Mouse (Mus musculus) MEL (cell line): ENCODE results near the gene App.

Source experiments
- CTCF ChIP-seq, 3 experiments: IDR thresholded peaks in 2 of 3; conservative IDR thresholded peaks in 1 of 3; 2 replicates each; pipeline ENCODE4 v1.5.1; 2011 to 2012; ENCODE audit warnings: low read length in 3 of 3, low read depth in 2 of 3, mild to moderate bottlenecking in 2 of 3, improper control_type of control experiment in 1 of 3, inconsistent platforms in 1 of 3, mixed read lengths in 1 of 3, moderate library complexity in 1 of 3; ENCODE audit not compliant: control insufficient read depth in 1 of 3, insufficient read depth in 1 of 3, poor library complexity in 1 of 3, severe bottlenecking in 1 of 3
- EP300 ChIP-seq, 2 experiments: IDR thresholded peaks; 2 replicates each; pipeline ENCODE4 v1.6.1; 2011; ENCODE audit warnings: improper control_type of control experiment in 2 of 2, low read length in 2 of 2, low read depth in 1 of 2, mild to moderate bottlenecking in 1 of 2
- GABPA ChIP-seq: IDR thresholded peaks from 2 replicates; pipeline ENCODE4 v1.6.1; 2012; ENCODE audit warnings: low read depth, mild to moderate bottlenecking, inconsistent platforms, low read length, improper control_type of control experiment, moderate library complexity
- GATA1 ChIP-seq: IDR thresholded peaks from 2 replicates; pipeline ENCODE4 v1.6.1; 2011; ENCODE audit warnings: low read depth, low read length, improper control_type of control experiment
- MAZ ChIP-seq: IDR thresholded peaks from 2 replicates; pipeline ENCODE4 v1.6.1; 2012; ENCODE audit warnings: low read depth, mild to moderate bottlenecking, inconsistent platforms, low read length, improper control_type of control experiment
- POLR2A ChIP-seq, 2 experiments: IDR thresholded peaks; 2 replicates each; pipeline ENCODE4 v1.6.1; 2011 to 2012; ENCODE audit warnings: low read length in 2 of 2, mild to moderate bottlenecking in 2 of 2, control low read depth in 1 of 2, improper control_type of control experiment in 1 of 2, low read depth in 1 of 2, moderate library complexity in 1 of 2; ENCODE audit not compliant: control insufficient read depth in 1 of 2, insufficient read depth in 1 of 2, poor library complexity in 1 of 2
- POLR2AphosphoS2 ChIP-seq: IDR thresholded peaks from 2 replicates; pipeline ENCODE4 v1.6.1; 2011; ENCODE audit warnings: low read length, improper control_type of control experiment
- TAL1 ChIP-seq: IDR thresholded peaks from 2 replicates; pipeline ENCODE4 v1.6.1; 2012; ENCODE audit warnings: mild to moderate bottlenecking, inconsistent platforms, low read length, moderate library complexity, mixed read lengths
- UBTF ChIP-seq: IDR thresholded peaks from 2 replicates; pipeline ENCODE4 v1.6.1; 2012; ENCODE audit warnings: low read depth, mild to moderate bottlenecking, inconsistent platforms, low read length, improper control_type of control experiment, moderate library complexity, borderline replicate concordance; ENCODE audit not compliant: insufficient read depth
- USF1 ChIP-seq: IDR thresholded peaks from 2 replicates; pipeline ENCODE4 v1.6.1; 2014; ENCODE audit warnings: low read depth, mild to moderate bottlenecking, inconsistent platforms, low read length, improper control_type of control experiment, moderate library complexity
- USF2 ChIP-seq, 2 experiments: IDR thresholded peaks; 2 replicates each; pipeline ENCODE4 v1.6.1; 2011 to 2012; ENCODE audit warnings: improper control_type of control experiment in 2 of 2, low read length in 2 of 2, borderline replicate concordance in 1 of 2, inconsistent platforms in 1 of 2, low read depth in 1 of 2, mild to moderate bottlenecking in 1 of 2; ENCODE audit not compliant: insufficient read depth in 1 of 2
- ZC3H11A ChIP-seq: IDR thresholded peaks from 2 replicates; pipeline ENCODE4 v1.6.1; 2012; ENCODE audit warnings: low read depth, mild to moderate bottlenecking, inconsistent platforms, low read length, improper control_type of control experiment
- ZKSCAN1 ChIP-seq: IDR thresholded peaks from 2 replicates; pipeline ENCODE4 v1.6.1; 2012; ENCODE audit warnings: low read depth, mild to moderate bottlenecking, inconsistent platforms, low read length, improper control_type of control experiment, moderate library complexity
- ZMIZ1 ChIP-seq: IDR thresholded peaks from 2 replicates; pipeline ENCODE4 v1.6.1; 2012; ENCODE audit warnings: low read depth, mild to moderate bottlenecking, inconsistent platforms, low read length, improper control_type of control experiment, moderate library complexity

GRCm38 (mm10) chr16:84971535-84972330, 201.8 kb downstream of the App start:
- TF ChIP-seq USF2 (IDR thresholded peaks at IDR 0.05; ENCODE audit: borderline replicate concordance in 1 of 2, insufficient read depth in 1 of 2, low read depth in 1 of 2, low read length in 2 of 2): no peak
- no peak for TF ChIP-seq GATA1
- no peak for TF ChIP-seq USF1
- TF ChIP-seq ZKSCAN1: no peak
- TF ChIP-seq EP300 (IDR thresholded peaks at IDR 0.05; ENCODE audit: low read depth in 1 of 2, low read length in 2 of 2): no peak
- no peak for TF ChIP-seq TAL1
- no peak for TF ChIP-seq UBTF
- no peak for TF ChIP-seq CTCF (IDR thresholded peaks at IDR 0.05 in 2 of 3, conservative IDR thresholded peaks at IDR 0.05 in 1 of 3; ENCODE audit: control insufficient read depth in 1 of 3, insufficient read depth in 1 of 3, low read depth in 2 of 3, low read length in 3 of 3, poor library complexity in 1 of 3, severe bottlenecking in 1 of 3)
- no peak for TF ChIP-seq ZMIZ1
- TF ChIP-seq POLR2A (IDR thresholded peaks at IDR 0.05; ENCODE audit: control insufficient read depth in 1 of 2, insufficient read depth in 1 of 2, low read depth in 1 of 2, low read length in 2 of 2, poor library complexity in 1 of 2): no peak
- no peak for TF ChIP-seq ZC3H11A
- TF ChIP-seq POLR2AphosphoS2: no peak
- TF ChIP-seq GABPA: no peak
- no peak for TF ChIP-seq MAZ
